Mouse (Mus musculus): ENCODE measurements at regions not wholly inside any gene's neighbourhood (a gene's known extent, or its start where the extent isn't known, plus 50 kb on each side); places are given as distances from the start of the nearest gene placed in this dataset.

DNA sequence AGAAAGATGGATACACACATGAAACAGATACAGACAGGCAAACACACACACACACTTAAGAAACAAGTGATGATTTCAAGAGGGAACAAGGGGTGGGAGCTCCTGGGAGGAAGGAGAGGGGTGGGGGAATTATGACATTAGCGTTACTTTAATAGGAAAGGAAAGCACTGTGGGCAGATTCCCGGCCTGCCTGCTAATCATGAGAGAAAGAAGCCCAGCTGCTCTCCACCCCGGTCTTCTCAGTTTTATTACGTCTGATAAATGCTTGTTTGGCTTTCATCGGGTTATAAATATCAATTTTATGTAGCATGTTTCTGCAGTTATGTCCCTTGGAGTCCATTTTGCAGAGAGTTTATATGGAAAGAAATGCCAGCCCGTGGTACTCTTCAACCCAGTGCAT is 554.1 kb downstream of the Zfp704 start:
- no peak overlapping the region for H3K4me3 ChIP-seq (ENCODE audit: insufficient read depth, low read length)
- no peak for TF ChIP-seq POLR2A (IDR thresholded peaks at IDR 0.05; ENCODE audit: borderline replicate concordance, low read depth, low read length)
- no peak for TF ChIP-seq CTCF (IDR thresholded peaks at IDR 0.05; ENCODE audit: low read depth, low read length)
- H3K4me1 ChIP-seq (ENCODE audit: control insufficient read depth, insufficient read depth, low read length): no peaks in the 10 kb centered on the region
- no peak overlapping the region for H3K27ac ChIP-seq (ENCODE audit: insufficient read depth, low read depth, low read length)

All from bone marrow macrophage, adult 2 months (primary cell).